Mouse (Mus musculus) cerebellum, postnatal 36 days (tissue): Measurements from ENCODE around the gene Gpi1.
"Not testable (repeated sequence)": the region's sequence is repeated elsewhere in the genome, so short reads cannot be mapped to it uniquely, and the experiment has no call there.

Experiments
- DNase-seq, 2 experiments: peaks; one replicate each; pipeline ENCODE4 v3.0.0; 2021 to 2022; ENCODE audit warnings: mixed read lengths in 2 of 2

Gene Gpi1

GRCm38 (mm10) chr7:34229153-34229552, 983 bp downstream of the Gpi1 start:
- no peak for DNase-seq

- peak; percentile 30 to 38 for DNase-seq
Observed at GRCm38 (mm10) chr7:34228641-34229040, 1.5 kb downstream of the Gpi1 start.

GRCm38 (mm10) chr7:34226846-34227245, 3.3 kb downstream of the Gpi1 start:
- DNase-seq: no peak

GRCm38 (mm10) chr7:34226086-34226485, 4.0 kb downstream of the Gpi1 start:
- DNase-seq: peak in 1 of 2 experiments; percentile 33

GRCm38 (mm10) chr7:34224308-34224707, 5.8 kb downstream of the Gpi1 start:
- no peak for DNase-seq

GRCm38 (mm10) chr7:34222340-34222739, 7.8 kb downstream of the Gpi1 start:
- no peak for DNase-seq

GRCm38 (mm10) chr7:34221594-34222250, 8.4 kb downstream of the Gpi1 start:
- DNase-seq: no peak

- no peak for DNase-seq
Observed at GRCm38 (mm10) chr7:34218496-34218895, 11.6 kb downstream of the Gpi1 start.

GRCm38 (mm10) chr7:34216474-34216873, 13.7 kb downstream of the Gpi1 start:
- no peak for DNase-seq

- no peak for DNase-seq
Observed at GRCm38 (mm10) chr7:34215481-34215880, 14.7 kb downstream of the Gpi1 start.

GRCm38 (mm10) chr7:34214644-34215043, 15.5 kb downstream of the Gpi1 start:
- DNase-seq: no peak

- no peak for DNase-seq
Observed at GRCm38 (mm10) chr7:34213281-34213680, 16.9 kb downstream of the Gpi1 start.

GRCm38 (mm10) chr7:34208027-34208745, 21.9 kb downstream of the Gpi1 start:
- DNase-seq: no peak

GRCm38 (mm10) chr7:34206331-34206730, 23.8 kb downstream of the Gpi1 start:
- no peak for DNase-seq

- not testable (repeated sequence) for DNase-seq
Observed at GRCm38 (mm10) chr7:34202147-34202546, 28.0 kb downstream of the Gpi1 start.

- DNase-seq: no peak
Observed at GRCm38 (mm10) chr7:34200829-34201228, 29.3 kb downstream of the Gpi1 start.

- DNase-seq: no peak
Observed at GRCm38 (mm10) chr7:34198346-34198745, 31.8 kb downstream of the Gpi1 start.

- DNase-seq: peak; percentile 94
Observed at GRCm38 (mm10) chr7:34196132-34197128, 33.7 kb downstream of the Gpi1 start, which contains the start of gene Pdcd2l. Gene Pdcd2l, minus strand, starts transcription at chr7:34196661.

GRCm38 (mm10) chr7:34195632-34196031, 34.5 kb downstream of the Gpi1 start:
- DNase-seq: no peak

- no peak for DNase-seq
Observed at GRCm38 (mm10) chr7:34192825-34193224, 37.3 kb downstream of the Gpi1 start.

GRCm38 (mm10) chr7:34189376-34189989, 40.7 kb downstream of the Gpi1 start:
- DNase-seq: no peak

GRCm38 (mm10) chr7:34183794-34184193, 46.3 kb downstream of the Gpi1 start:
- no peak for DNase-seq

- no peak for DNase-seq
Observed at GRCm38 (mm10) chr7:34183356-34183755, 46.8 kb downstream of the Gpi1 start.
